Mouse (Mus musculus) mouse embryonic stem cell (cell line): ENCODE measurements around the gene Sec63.

ENCODE experiments used
- in situ Hi-C, 2 experiments: fragments of 300-500 bp; cut with MboI; formaldehyde crosslinking; loops; 1 replicate in 1 of 2; 3 replicates in 1 of 2; pipeline ENCODE4 v1.14.3; 2019 to 2020; ENCODE audit warnings: low sequenced_read_pairs in 2 of 2, low pct_unique_long_range_greater_than_20kb in 1 of 2, mixed read lengths in 1 of 2; ENCODE audit not compliant: unreplicated experiment in 1 of 2

Sec63 gene

GRCm38 (mm10) chr10:42800922-42801321, 39.6 kb downstream of the Sec63 start:
- in situ Hi-C loops: no loop called here

- in situ Hi-C loops: no loop called here
Measured at GRCm38 (mm10) chr10:42825923-42826322, 64.6 kb downstream of the Sec63 start.

GRCm38 (mm10) chr10:42827155-42827554, 65.9 kb downstream of the Sec63 start:
- in situ Hi-C loops: no loop called here

- in situ Hi-C loops: no loop called here
Measured at GRCm38 (mm10) chr10:42830007-42830406, 68.7 kb downstream of the Sec63 start.

GRCm38 (mm10) chr10:42830409-42830808, 69.1 kb downstream of the Sec63 start:
- in situ Hi-C loops: no loop called here

GRCm38 (mm10) chr10:42832677-42833076, 71.4 kb downstream of the Sec63 start:
- in situ Hi-C loops: no loop called here

GRCm38 (mm10) chr10:42833871-42834727, 72.8 kb downstream of the Sec63 start:
- in situ Hi-C loops: no loop called here

- in situ Hi-C loops: no loop called here
Measured at GRCm38 (mm10) chr10:42838106-42838505, 76.8 kb downstream of the Sec63 start.

- in situ Hi-C loops: no loop called here
Measured at GRCm38 (mm10) chr10:42838736-42839135, 77.4 kb downstream of the Sec63 start.

- in situ Hi-C loops: loop anchor here (5.0 to 10.0 kb wide), 2 partner anchors 147 to 155 kb away; no protein-coding TSS in a partner anchor
Measured at GRCm38 (mm10) chr10:42840036-42840435, 78.7 kb downstream of the Sec63 start.

- in situ Hi-C loops: loop anchor here (5.0 to 10.0 kb wide), 2 partner anchors 146 to 153 kb away; no protein-coding TSS in a partner anchor
Measured at GRCm38 (mm10) chr10:42841531-42842195, 80.4 kb downstream of the Sec63 start.

- in situ Hi-C loops: loop anchor here (5.0 to 10.0 kb wide), 2 partner anchors 145 to 152 kb away; no protein-coding TSS in a partner anchor
Measured at GRCm38 (mm10) chr10:42842358-42842757, 81.1 kb downstream of the Sec63 start.

- in situ Hi-C loops: loop anchor here (5.0 to 10.0 kb wide), 2 partner anchors 144 to 151 kb away; no protein-coding TSS in a partner anchor
Measured at GRCm38 (mm10) chr10:42843416-42843815, 82.1 kb downstream of the Sec63 start.

- in situ Hi-C loops: loop anchor here in 1 of 2 experiments (10.0 kb wide), 1 partner anchor 149 kb away; no protein-coding TSS in a partner anchor
Measured at GRCm38 (mm10) chr10:42845480-42845879, 84.2 kb downstream of the Sec63 start.

- in situ Hi-C loops: loop anchor here in 1 of 2 experiments (10.0 kb wide), 1 partner anchor 146 kb away; no protein-coding TSS in a partner anchor
Measured at GRCm38 (mm10) chr10:42848179-42849080, 87.1 kb downstream of the Sec63 start.

GRCm38 (mm10) chr10:42849081-42849400, 87.7 kb downstream of the Sec63 start:
- in situ Hi-C loops: loop anchor here in 1 of 2 experiments (10.0 kb wide), 1 partner anchor 146 kb away; no protein-coding TSS in a partner anchor

- in situ Hi-C loops: no loop called here
Measured at GRCm38 (mm10) chr10:42854838-42855237, 93.5 kb downstream of the Sec63 start.

- in situ Hi-C loops: no loop called here
Measured at GRCm38 (mm10) chr10:42855250-42855649, 94.0 kb downstream of the Sec63 start.
